Mouse (Mus musculus): ENCODE data around the gene Vangl1.
A peak's percentile ranks its signal among the peaks of the same experiment; 100 is the strongest.
"Not testable (repeated sequence)": the region's sequence is repeated elsewhere in the genome, so short reads cannot be mapped to it uniquely, and the experiment has no call there.

Gene Vangl1

GRCm38 (mm10) chr3:102203781-102204721 is at the start of gene Vangl1:
Vangl1 (minus strand) TSS chr3:102204693.
- DNase-seq, result no peak

GRCm38 (mm10) chr3:102253554-102253953 is 49.1 kb upstream of the Vangl1 start:
- DNase-seq, result no peak

GRCm38 (mm10) chr3:102252927-102253326 is 48.4 kb upstream of the Vangl1 start:
- no peak for DNase-seq

- DNase-seq, result no peak
Measured at GRCm38 (mm10) chr3:102250873-102251272, 46.4 kb upstream of the Vangl1 start.

- DNase-seq, result peak; percentile 29
Measured at GRCm38 (mm10) chr3:102249401-102249991, 45.0 kb upstream of the Vangl1 start.

GRCm38 (mm10) chr3:102244601-102245000 is 40.1 kb upstream of the Vangl1 start:
- no peak for DNase-seq

- peak; percentile 41 for DNase-seq
Measured at GRCm38 (mm10) chr3:102242854-102243253, 38.4 kb upstream of the Vangl1 start.

- no peak for DNase-seq
Measured at GRCm38 (mm10) chr3:102231418-102232134, 27.1 kb upstream of the Vangl1 start.

- no peak for DNase-seq
Measured at GRCm38 (mm10) chr3:102222756-102223155, 18.3 kb upstream of the Vangl1 start.

- DNase-seq, result no peak
Measured at GRCm38 (mm10) chr3:102218301-102218700, 13.8 kb upstream of the Vangl1 start.

- DNase-seq, result no peak
Measured at GRCm38 (mm10) chr3:102214736-102215135, 10.2 kb upstream of the Vangl1 start.

GRCm38 (mm10) chr3:102214299-102214698 is 9.8 kb upstream of the Vangl1 start:
- no peak for DNase-seq

GRCm38 (mm10) chr3:102212896-102213295 is 8.4 kb upstream of the Vangl1 start:
- DNase-seq, result no peak

- DNase-seq, result no peak
Measured at GRCm38 (mm10) chr3:102212336-102212735, 7.8 kb upstream of the Vangl1 start.

- no peak for DNase-seq
Measured at GRCm38 (mm10) chr3:102211340-102211739, 6.8 kb upstream of the Vangl1 start.

- DNase-seq, result no peak
Measured at GRCm38 (mm10) chr3:102210775-102211174, 6.3 kb upstream of the Vangl1 start.

- DNase-seq, result no peak
Measured at GRCm38 (mm10) chr3:102208861-102209260, 4.4 kb upstream of the Vangl1 start.

GRCm38 (mm10) chr3:102205458-102205830 is 951 bp upstream of the Vangl1 start:
- DNase-seq, result no peak

GRCm38 (mm10) chr3:102204734-102205457 is 403 bp upstream of the Vangl1 start:
- not testable (repeated sequence) for DNase-seq

- DNase-seq, result no peak
Measured at GRCm38 (mm10) chr3:102203131-102203530, 1.4 kb downstream of the Vangl1 start.

- DNase-seq, result no peak
Measured at GRCm38 (mm10) chr3:102199991-102200390, 4.5 kb downstream of the Vangl1 start.

GRCm38 (mm10) chr3:102199226-102199625 is 5.3 kb downstream of the Vangl1 start:
- DNase-seq, result no peak

- DNase-seq, result no peak
Measured at GRCm38 (mm10) chr3:102198446-102198845, 6.0 kb downstream of the Vangl1 start.
